Mouse (Mus musculus): Measurements from ENCODE around the gene Nprl3.

DNA sequence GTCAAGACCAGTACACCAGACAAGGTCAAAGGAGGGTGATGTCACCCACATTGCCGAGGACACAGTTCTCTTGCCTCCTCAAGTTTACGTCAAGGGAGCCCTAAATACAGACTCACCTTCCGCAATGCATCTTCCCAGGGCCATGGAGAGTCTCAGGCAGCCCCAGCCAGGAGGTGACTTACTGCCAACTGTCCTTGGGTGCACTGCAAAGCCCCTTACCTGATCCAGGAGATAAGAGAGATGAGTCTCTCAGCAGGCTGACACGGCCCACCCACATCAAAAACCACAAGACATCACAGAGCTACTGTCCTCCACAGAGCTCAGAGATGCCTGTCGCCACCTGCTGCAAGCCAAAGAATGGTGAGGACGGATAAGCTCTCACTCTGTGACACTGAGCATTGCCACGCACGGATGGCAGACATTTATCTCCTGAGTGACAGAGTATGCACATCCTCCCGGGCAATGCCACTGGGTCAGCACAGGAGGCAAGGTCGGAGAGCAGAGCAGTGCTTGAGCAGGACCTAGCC lies 67.4 kb downstream of the Nprl3 start, which contains the start of gene Il9r:
- TF ChIP-seq POLR2A (IDR thresholded peaks at IDR 0.05; ENCODE audit: low read depth, low read length) (no peak), CTCF (conservative IDR thresholded peaks at IDR 0.05; ENCODE audit: insufficient read depth, insufficient read length, low read depth, low read length) (no peak)

All from kidney, adult 2 months (tissue).